Mouse (Mus musculus) ES-Bruce4 (cell line): ENCODE results near the gene Ptbp3.

Experiments used
- CTCF ChIP-seq: IDR thresholded peaks from one replicate; pipeline ENCODE4 v1.8.1; 2011; ENCODE audit warnings: low read depth, low read length
- EP300 ChIP-seq: IDR thresholded peaks from 2 replicates; pipeline ENCODE4 v1.6.1; 2011; ENCODE audit warnings: low read depth, low read length; ENCODE audit not compliant: insufficient read depth
- POLR2A ChIP-seq: IDR thresholded peaks from one replicate; pipeline ENCODE4 v1.8.1; 2011; ENCODE audit warnings: low read length; ENCODE audit not compliant: insufficient read depth

DNA sequence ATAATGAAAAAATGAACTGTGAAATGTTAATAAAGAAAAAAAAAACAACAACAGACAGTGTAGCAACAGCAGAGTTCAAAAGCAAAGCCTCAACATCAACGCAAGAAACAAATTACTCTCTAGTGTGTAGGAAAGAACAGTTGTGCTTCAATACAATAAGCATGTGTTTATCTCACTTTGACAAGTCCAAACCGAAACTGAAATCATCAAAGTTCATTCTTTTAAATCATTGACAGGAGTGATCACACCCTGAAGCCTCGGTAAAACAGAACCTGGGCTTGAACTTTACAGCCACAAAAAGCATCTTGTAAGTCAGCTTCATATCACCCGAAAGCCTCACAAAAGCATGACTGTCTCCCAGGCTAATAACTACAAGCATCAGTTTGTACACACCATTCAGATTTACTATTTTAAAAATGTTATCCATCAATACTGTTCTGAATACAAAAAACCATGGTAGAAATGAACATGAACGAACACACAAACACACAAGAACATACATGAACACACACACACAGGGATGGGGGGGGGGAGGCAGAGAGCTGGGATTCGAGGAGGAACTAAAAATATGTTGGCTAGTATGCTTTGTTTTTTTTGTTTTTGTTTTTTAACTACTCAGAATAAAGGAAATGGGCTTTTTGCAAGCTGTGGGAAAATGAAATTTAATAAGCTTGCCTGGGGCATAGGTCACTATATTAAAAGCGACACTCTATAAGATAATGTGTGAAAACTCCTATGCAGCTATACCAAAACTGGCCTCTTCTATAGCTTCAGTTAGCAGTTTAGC lies 2.7 kb downstream of the Ptbp3 start:
- TF ChIP-seq POLR2A = no peak
- no peak for TF ChIP-seq EP300
- no peak for TF ChIP-seq CTCF
